Mouse (Mus musculus) intestine, embryonic 16.5 days (tissue): ENCODE data around the gene Pigf. TPM values are rescaled to one million over a fixed set of nuclear protein-coding genes. Genes with fewer than 3 reads are reported as not detected.

Source experiments
- ATAC-seq: fragments of 200-750 bp; cut with Nextera tagmentation; 2 replicates; pipeline ENCODE4 v1.8.0; 2017; ENCODE audit warnings: moderate TSS enrichment, moderate library complexity
- H3K27ac ChIP-seq: fragments of 300-500 bp; sonication (generic); 2 replicates; pipeline ENCODE4 v1.5.1; 2014; ENCODE audit warnings: mild to moderate bottlenecking, low read length
- H3K27me3 ChIP-seq: fragments of 300-500 bp; sonication (generic); replicated peaks from 2 replicates; pipeline ENCODE4 v1.6.1; 2014; ENCODE audit warnings: low read length, control low read depth, mixed read lengths; ENCODE audit not compliant: control insufficient read depth, insufficient read depth
- H3K36me3 ChIP-seq: fragments of 300-500 bp; sonication (generic); 2 replicates; pipeline ENCODE4 v1.6.1; 2014; ENCODE audit warnings: low read length, control low read depth; ENCODE audit not compliant: control insufficient read depth, insufficient read depth
- H3K4me1 ChIP-seq: fragments of 300-500 bp; sonication (generic); 2 replicates; pipeline ENCODE4 v1.6.1; 2014; ENCODE audit warnings: low read length, control low read depth, mixed read lengths; ENCODE audit not compliant: control insufficient read depth, insufficient read depth
- H3K4me2 ChIP-seq: fragments of 300-500 bp; sonication (generic); 2 replicates; pipeline ENCODE4 v1.6.1; 2014; ENCODE audit warnings: low read depth, low read length, control low read depth
- H3K4me3 ChIP-seq: fragments of 300-500 bp; sonication (generic); 2 replicates; pipeline ENCODE4 v1.5.1; 2014; ENCODE audit warnings: mild to moderate bottlenecking, low read length
- H3K9ac ChIP-seq: fragments of 300-500 bp; sonication (generic); 2 replicates; pipeline ENCODE4 v1.6.1; 2014; ENCODE audit warnings: low read depth, low read length
- H3K9me3 ChIP-seq: fragments of 300-500 bp; sonication (generic); 2 replicates; pipeline ENCODE4 v1.6.1; 2016; ENCODE audit warnings: low read length, control low read depth; ENCODE audit not compliant: control insufficient read depth
- WGBS: fragments of 180-500 bp; shearing (Covaris S2); extraction: QIAGEN DNeasy Blood & Tissue Kit; methylation state at CpG from one replicate; pipeline ENCODE4 v1.1.7; 2014; 5-methylcytosine and 5-hydroxymethylcytosine counted together
- polyA plus RNA-seq: library from polyadenylated mRNA; unstranded; fragments of >200 nt; fragmentation: Nextera tagmentation; extraction: Ambion mirVana; gene quantifications from 2 replicates; pipeline ENCODE4 v1.2.1, GENCODE M21; 2015

Gene Pigf
- polyA plus RNA-seq, 1 experiment from 2014 or later, result 56.1 TPM

- 73% methylated on average over 10 of the region's 10 CpGs for WGBS
- no peaks in the 10 kb centered on the region for H3K4me1 ChIP-seq
- no peak overlapping the region for H3K4me2 ChIP-seq
- H3K27me3 ChIP-seq, result no peaks in the 10 kb centered on the region
- H3K27ac ChIP-seq, result no peak overlapping the region
- H3K9me3 ChIP-seq, result no peaks in the 10 kb centered on the region
- ATAC-seq, result no peak
- H3K9ac ChIP-seq, result no peak overlapping the region
- H3K4me3 ChIP-seq, result no peak overlapping the region
- H3K36me3 ChIP-seq, result peaks cover 3% of the 10 kb centered on the region; the same call in 1 of the 2 replicates
Measured at GRCm38 (mm10) chr17:86976387-86976786, 48.8 kb downstream of the Pigf start.

GRCm38 (mm10) chr17:86973097-86973496, 52.1 kb downstream of the Pigf start:
- H3K4me3 ChIP-seq, result no peak overlapping the region
- 82% methylated on average over 2 of the region's 2 CpGs for WGBS
- H3K9ac ChIP-seq, result no peak overlapping the region
- H3K9me3 ChIP-seq, result no peaks in the 10 kb centered on the region
- H3K36me3 ChIP-seq, result no peaks in the 10 kb centered on the region; the same call in 1 of the 2 replicates
- H3K4me2 ChIP-seq, result no peak overlapping the region
- H3K27ac ChIP-seq, result no peak overlapping the region
- no peaks in the 10 kb centered on the region for H3K27me3 ChIP-seq
- no peaks in the 10 kb centered on the region; the same call in 1 of the 2 replicates for H3K4me1 ChIP-seq
- 0 out of 2 replicates have a peak, but pooled peaks have one; percentile 36 for ATAC-seq

DNA sequence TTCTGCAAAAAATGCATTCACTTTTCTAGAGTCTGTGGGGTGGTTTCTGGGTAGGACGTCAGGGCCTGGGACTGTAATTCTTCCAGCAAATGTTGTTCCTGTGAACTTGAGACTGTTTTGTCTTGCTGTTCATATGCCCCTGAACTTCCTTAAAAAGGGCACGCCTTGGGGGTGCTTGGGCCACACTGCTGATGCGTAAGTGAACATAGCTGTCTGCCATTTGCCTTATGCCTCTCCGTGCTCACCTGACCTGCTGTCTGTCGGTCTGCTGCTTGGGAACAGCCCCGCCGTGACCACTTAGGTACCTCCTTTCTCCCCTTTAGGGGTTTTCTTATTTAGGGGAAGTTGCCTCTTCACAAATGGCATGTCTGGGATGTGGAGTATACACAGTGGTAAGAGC, 53.3 kb downstream of the Pigf start:
- H3K27ac ChIP-seq, result no peak overlapping the region
- no peak overlapping the region for H3K4me2 ChIP-seq
- H3K9me3 ChIP-seq, result no peaks in the 10 kb centered on the region
- no peak overlapping the region for H3K9ac ChIP-seq
- H3K4me3 ChIP-seq, result no peak overlapping the region
- no peak for ATAC-seq
- 92% methylated on average over 7 of the region's 7 CpGs for WGBS
- H3K4me1 ChIP-seq, result no peaks in the 10 kb centered on the region; the same call in 1 of the 2 replicates
- no peaks in the 10 kb centered on the region; the same call in 1 of the 2 replicates for H3K36me3 ChIP-seq
- H3K27me3 ChIP-seq, result no peaks in the 10 kb centered on the region

DNA sequence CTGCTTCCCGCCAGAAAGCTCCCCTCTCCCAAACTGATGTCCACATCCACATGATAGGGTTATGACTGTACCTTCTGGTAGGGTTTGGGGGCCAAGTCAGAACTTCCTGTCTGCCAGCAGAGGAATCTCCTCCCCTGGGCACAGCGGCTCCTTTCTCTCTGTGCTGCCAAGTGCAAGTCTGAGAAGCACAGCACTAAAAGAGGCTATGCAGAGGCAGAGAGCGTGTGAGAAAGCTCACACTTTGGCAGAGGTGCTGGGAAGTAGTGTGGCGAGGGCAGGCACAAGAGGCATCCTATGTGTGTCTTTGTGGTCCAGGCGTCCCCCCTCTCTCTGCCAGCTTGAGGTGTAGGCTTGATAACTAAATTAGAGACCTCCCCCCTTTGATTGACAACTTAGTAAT, 54.2 kb downstream of the Pigf start:
- WGBS, result 84% methylated on average over 5 of the region's 5 CpGs
- H3K4me3 ChIP-seq, result no peak overlapping the region
- H3K27ac ChIP-seq, result no peak overlapping the region
- H3K4me2 ChIP-seq, result no peak overlapping the region
- no peak overlapping the region for H3K9ac ChIP-seq
- no peaks in the 10 kb centered on the region for H3K27me3 ChIP-seq
- no peaks in the 10 kb centered on the region; the same call in 1 of the 2 replicates for H3K36me3 ChIP-seq
- H3K4me1 ChIP-seq, result peaks cover under 1% of the 10 kb centered on the region; the same call in 1 of the 2 replicates
- ATAC-seq, result no peak
- H3K9me3 ChIP-seq, result no peaks in the 10 kb centered on the region

- Histone ChIP-seq H3K36me3 (no peaks in the 10 kb centered on the region; the same call in 1 of the 2 replicates), H3K9ac (no peak overlapping the region), H3K4me1 (peaks cover 7% of the 10 kb centered on the region), H3K4me2 (no peak overlapping the region), H3K27me3 (no peaks in the 10 kb centered on the region), H3K9me3 (no peaks in the 10 kb centered on the region), H3K4me3 (no peak overlapping the region), H3K27ac (no peak overlapping the region)
- WGBS, result 90% methylated on average over 15 of the region's 15 CpGs
- no peak for ATAC-seq
Measured at GRCm38 (mm10) chr17:86970026-86970750, 55.0 kb downstream of the Pigf start.

DNA sequence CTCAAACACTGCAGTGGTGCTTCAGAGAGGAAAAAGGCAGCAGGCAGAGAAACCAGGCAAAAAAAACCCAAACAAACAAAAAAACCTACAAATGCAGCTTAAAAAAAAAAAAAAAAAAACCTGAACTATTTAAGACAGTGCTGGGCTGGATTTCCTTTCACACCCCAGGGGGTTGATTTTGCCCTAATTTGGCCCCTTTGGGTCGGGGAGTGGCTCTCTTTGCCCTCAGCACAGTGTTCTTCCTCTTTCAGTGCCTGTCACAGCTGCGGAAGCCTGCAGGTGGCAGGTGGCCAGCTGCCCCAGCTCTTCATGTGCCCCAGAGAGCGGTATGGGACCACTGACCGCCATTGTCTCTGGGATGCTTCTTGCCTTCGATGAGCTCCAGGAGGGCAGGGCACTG, 55.6 kb downstream of the Pigf start:
- H3K4me3 ChIP-seq, result no peak overlapping the region
- no peaks in the 10 kb centered on the region for H3K27me3 ChIP-seq
- no peak overlapping the region for H3K9ac ChIP-seq
- H3K27ac ChIP-seq, result no peak overlapping the region
- WGBS, result 79% methylated on average over 5 of the region's 5 CpGs
- no peak overlapping the region for H3K4me2 ChIP-seq
- H3K4me1 ChIP-seq, result peaks cover 13% of the 10 kb centered on the region
- ATAC-seq, result no peak
- no peaks in the 10 kb centered on the region for H3K9me3 ChIP-seq
- no peaks in the 10 kb centered on the region; the same call in 1 of the 2 replicates for H3K36me3 ChIP-seq

DNA sequence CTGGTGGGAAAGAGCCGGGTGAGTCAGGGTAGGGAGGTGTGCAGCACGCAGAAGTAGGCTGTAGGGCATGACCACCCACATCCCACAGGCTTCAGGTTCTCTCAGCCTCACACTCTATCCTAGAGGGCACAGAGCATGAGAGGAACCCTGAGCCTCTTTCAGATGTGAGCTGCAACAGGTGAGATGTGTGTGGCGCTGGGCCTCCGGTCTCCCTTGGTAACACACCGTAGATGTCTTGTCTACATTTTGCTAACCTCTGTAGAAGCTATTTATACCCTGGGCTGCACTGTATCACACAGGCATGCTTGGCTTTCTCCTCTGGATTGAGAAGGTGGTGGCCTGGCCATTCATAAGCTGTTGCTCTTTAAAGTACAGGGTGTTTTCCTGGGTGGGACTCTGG, 56.6 kb downstream of the Pigf start:
- 91% methylated on average over 5 of the region's 5 CpGs for WGBS
- Histone ChIP-seq H3K4me1 (peaks cover 21% of the 10 kb centered on the region), H3K36me3 (no peaks in the 10 kb centered on the region; the same call in 1 of the 2 replicates), H3K27ac (no peak overlapping the region), H3K4me2 (no peak overlapping the region), H3K27me3 (no peaks in the 10 kb centered on the region), H3K9ac (no peak overlapping the region), H3K4me3 (no peak overlapping the region), H3K9me3 (no peaks in the 10 kb centered on the region)
- no peak for ATAC-seq

DNA sequence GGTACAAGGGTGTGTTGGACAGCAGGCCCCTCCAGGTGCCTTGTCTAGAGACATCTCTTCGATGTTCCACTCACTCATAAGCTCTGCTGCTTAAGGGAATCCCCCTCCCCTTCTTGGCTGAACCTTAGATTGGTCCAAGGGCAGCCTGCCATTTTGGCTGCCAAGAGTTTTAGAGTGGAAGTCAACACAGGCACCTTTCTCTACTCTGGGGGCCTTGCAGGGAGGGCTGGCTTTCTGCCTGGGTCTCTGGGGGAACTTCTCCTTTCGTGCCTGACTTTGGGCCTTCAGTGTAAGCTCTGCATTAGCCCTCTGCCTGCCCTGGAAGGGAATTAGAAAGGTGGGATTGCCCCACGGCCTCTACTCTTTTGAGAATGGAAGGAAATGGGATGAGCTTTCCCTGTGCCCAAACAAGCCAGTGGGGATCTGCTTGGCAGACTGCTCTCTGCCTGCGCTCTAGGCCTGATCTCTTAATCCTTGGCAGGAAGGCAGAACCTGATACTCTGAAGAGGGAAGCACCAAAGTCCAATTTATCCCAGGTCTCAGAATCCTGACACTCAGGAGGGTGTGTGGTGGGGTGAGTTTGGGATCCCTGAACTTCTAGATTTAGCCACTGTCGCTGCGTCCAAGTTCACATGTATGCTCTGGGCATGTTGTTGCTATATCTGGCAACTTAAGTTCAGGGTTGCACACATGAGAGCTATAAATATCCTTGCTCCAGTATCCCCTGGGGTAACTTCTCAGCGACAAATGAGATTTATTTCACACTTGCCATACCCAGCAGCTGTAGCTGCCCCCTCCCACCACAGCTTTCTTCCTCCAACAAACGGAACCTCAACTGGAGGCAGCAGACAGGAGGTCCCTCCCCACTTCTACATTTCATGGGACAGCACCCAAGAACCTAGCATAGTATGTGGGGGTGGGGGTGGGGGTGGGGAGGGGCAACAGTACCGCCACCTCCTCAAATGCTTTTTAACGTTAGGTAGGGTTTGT, 57.4 kb downstream of the Pigf start:
- no peak for ATAC-seq
- Histone ChIP-seq H3K4me2 (no peak overlapping the region), H3K9me3 (no peaks in the 10 kb centered on the region), H3K9ac (no peak overlapping the region), H3K36me3 (no peaks in the 10 kb centered on the region; the same call in 1 of the 2 replicates), H3K4me3 (no peak overlapping the region), H3K27ac (no peak overlapping the region), H3K27me3 (no peaks in the 10 kb centered on the region), H3K4me1 (peaks cover 21% of the 10 kb centered on the region)
- WGBS, result 78% methylated on average over 10 of the region's 10 CpGs

GRCm38 (mm10) chr17:86967048-86967447, 58.2 kb downstream of the Pigf start:
- Histone ChIP-seq H3K4me3 (no peak overlapping the region), H3K27me3 (no peaks in the 10 kb centered on the region), H3K4me2 (no peak overlapping the region), H3K9ac (no peak overlapping the region), H3K4me1 (peaks cover 22% of the 10 kb centered on the region), H3K9me3 (no peaks in the 10 kb centered on the region), H3K27ac (no peak overlapping the region), H3K36me3 (no peaks in the 10 kb centered on the region; the same call in 1 of the 2 replicates)
- WGBS, result 94% methylated on average over 12 of the region's 12 CpGs
- no peak for ATAC-seq
